Mouse (Mus musculus): Measurements from ENCODE around the gene Glt6d1. TPM values are rescaled to one million over a fixed set of nuclear protein-coding genes. Genes with fewer than 3 reads are reported as not detected.
A peak's percentile ranks its signal among the peaks of the same experiment; 100 is the strongest.
"Not testable (repeated sequence)": the region's sequence is repeated elsewhere in the genome, so short reads cannot be mapped to it uniquely, and the experiment has no call there.

Glt6d1 gene
- polyA plus RNA-seq (2015; fragmentation: Nextera tagmentation; extraction: Ambion mirVana): not detected in 2 replicates

DNA sequence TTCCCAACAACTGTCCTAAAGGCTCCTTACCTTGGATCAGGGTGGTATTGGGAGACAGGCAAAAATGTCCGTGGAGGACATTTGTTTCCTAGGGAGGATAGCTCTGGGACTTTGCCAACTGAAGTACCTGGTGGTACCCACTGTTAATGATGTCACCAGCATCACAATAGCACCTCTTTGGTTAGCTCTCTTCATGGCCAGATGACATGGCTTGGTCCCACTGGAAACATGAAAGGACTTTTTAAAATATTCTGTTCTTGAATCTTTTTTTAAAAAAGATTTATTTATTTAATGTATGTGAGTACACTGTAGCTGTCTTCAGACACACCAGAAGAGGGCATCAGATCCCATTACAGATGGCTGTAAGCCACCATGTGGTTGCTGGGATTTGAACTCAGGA lies at the start of gene Glt6d1:
Gene Glt6d1, minus strand, starts transcription at position 101 of the 400 bp plus-strand sequence.
- not testable (repeated sequence) for H3K4me2 ChIP-seq (replicated peaks; ENCODE audit: low read depth, low read length); H3K36me3 ChIP-seq (ENCODE audit: insufficient read depth, low read length); H3K4me1 ChIP-seq (ENCODE audit: insufficient read depth, low read length); H3K27me3 ChIP-seq (ENCODE audit: insufficient read depth, low read length); H3K27ac ChIP-seq (ENCODE audit: low read length); H3K9me3 ChIP-seq (ENCODE audit: low read length); H3K9ac ChIP-seq (replicated peaks; ENCODE audit: low read length); ATAC-seq (ENCODE audit: low FRiP score, low TSS enrichment); H3K4me3 ChIP-seq (ENCODE audit: low read length)
- 61% methylated on average over 1 of the region's 1 CpGs for WGBS

DNA sequence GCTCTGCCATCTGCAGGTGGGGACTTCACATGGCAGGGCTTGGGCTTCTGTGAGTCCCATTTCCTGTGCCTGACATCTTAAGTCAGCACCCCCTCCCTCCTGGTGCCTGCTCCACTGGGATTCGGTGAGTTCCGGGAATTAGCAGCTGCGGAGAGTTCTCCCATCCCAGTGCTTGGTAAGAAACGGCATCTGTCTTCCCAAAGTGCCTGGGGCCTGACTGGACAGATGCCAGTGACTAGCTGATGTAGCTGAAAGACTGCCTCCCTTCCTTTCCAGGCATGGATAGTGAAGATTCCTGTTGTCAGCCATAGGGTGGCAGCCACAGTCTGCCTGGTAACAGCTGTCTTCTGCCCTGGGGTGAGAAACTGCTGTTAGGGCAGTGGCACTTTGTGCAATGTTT lies 49.8 kb upstream of the Glt6d1 start:
- no peak for ATAC-seq (ENCODE audit: low FRiP score, low TSS enrichment)
- WGBS: 9% methylated on average over 4 of the region's 4 CpGs
- Histone ChIP-seq H3K4me3 (ENCODE audit: low read length) (no peak overlapping the region), H3K27ac (ENCODE audit: low read length) (no peak overlapping the region), H3K9ac (replicated peaks; ENCODE audit: low read length) (no peak overlapping the region), H3K9me3 (ENCODE audit: low read length) (no peaks in the 10 kb centered on the region), H3K27me3 (ENCODE audit: insufficient read depth, low read length) (peaks cover 25% of the 10 kb centered on the region), H3K4me2 (replicated peaks; ENCODE audit: low read depth, low read length) (no peak overlapping the region), H3K36me3 (ENCODE audit: insufficient read depth, low read length) (no peaks in the 10 kb centered on the region), H3K4me1 (ENCODE audit: insufficient read depth, low read length) (peaks cover 14% of the 10 kb centered on the region)

DNA sequence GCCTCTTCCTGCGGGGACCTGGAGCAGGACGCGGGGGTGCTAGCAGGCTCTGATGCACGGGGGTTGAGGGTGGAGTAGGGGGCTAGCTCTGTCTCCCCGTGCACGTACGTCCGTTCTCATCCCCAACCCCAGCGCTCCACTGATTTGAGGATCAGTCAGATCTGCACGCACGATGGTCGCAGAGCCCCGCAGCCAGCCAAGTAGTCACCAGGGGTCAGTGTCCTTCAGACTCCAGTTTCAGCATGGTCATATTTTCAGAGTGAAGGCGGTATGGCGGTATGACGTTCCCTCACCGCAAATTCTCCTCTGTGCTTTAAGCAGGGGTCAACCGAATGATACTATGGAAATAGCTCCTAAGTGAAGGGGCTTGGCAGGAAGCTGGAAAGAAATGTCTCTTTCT lies 48.6 kb upstream of the Glt6d1 start:
- Histone ChIP-seq H3K4me1 (ENCODE audit: insufficient read depth, low read length) (peaks cover 14% of the 10 kb centered on the region), H3K27ac (ENCODE audit: low read length) (no peak overlapping the region), H3K36me3 (ENCODE audit: insufficient read depth, low read length) (no peaks in the 10 kb centered on the region), H3K27me3 (ENCODE audit: insufficient read depth, low read length) (peaks cover 25% of the 10 kb centered on the region), H3K9ac (replicated peaks; ENCODE audit: low read length) (no peak overlapping the region), H3K4me2 (replicated peaks; ENCODE audit: low read depth, low read length) (peak overlapping the region; percentile 97), H3K4me3 (ENCODE audit: low read length) (peak overlapping the region; percentile 55), H3K9me3 (ENCODE audit: low read length) (no peaks in the 10 kb centered on the region)
- 4% methylated on average over 18 of the region's 18 CpGs for WGBS
- peak; percentile 17; the same call in 1 of the 2 replicates for ATAC-seq (ENCODE audit: low FRiP score, low TSS enrichment)

DNA sequence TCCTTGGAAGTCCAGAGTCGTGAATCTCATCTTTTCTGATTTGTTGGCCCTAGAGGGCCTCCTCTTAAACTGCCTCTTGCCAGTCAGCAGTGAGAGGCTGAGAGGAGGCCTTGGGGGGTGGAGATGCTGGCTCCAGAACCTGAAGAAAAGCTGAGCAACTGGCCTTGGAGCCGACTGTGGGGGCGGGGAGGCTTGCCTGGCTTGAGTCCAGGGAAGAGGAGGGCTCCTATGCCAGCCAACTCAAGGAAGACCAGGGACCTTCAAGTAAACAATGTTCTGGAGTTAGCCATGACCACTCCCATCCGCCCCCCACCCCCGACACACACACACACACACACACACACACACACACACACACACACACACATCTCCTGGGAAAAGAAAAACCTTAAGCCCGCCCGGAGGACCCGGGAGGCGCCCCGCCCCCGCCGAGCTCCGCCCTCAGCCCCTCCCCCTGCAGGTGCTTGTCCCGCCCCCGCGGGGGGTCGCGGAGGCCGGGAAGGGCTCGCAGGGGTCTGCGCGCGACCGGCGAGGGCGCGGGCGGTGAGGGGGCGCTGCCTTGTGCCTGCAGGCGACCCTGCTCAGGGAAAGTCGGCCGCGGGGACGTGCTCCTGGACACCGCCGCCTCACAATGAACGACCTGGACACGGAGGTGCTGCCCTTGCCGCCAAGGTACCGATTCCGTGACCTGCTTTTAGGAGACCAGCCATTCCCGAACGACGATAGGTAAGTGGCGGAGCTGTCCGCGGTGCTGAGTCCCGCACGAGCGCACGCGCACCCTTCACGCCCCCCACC lies 47.9 kb upstream of the Glt6d1 start, which contains the start of gene Kcnt1:
Gene Kcnt1, plus strand, starts transcription at position 398 of the 795 bp plus-strand sequence.
- Histone ChIP-seq H3K27ac (ENCODE audit: low read length) (no peak within 1 kb of the TSS), H3K27me3 (ENCODE audit: insufficient read depth, low read length) (peaks cover 25% of the 10 kb centered on the region), H3K9ac (replicated peaks; ENCODE audit: low read length) (0 out of 2 replicates have a peak within 1 kb of the TSS, but pooled peaks have one; percentile 46), H3K36me3 (ENCODE audit: insufficient read depth, low read length) (no peaks in the 10 kb centered on the region), H3K4me3 (ENCODE audit: low read length) (peak within 1 kb of the TSS; percentile 55), H3K4me1 (ENCODE audit: insufficient read depth, low read length) (peaks cover 14% of the 10 kb centered on the region), H3K9me3 (ENCODE audit: low read length) (no peaks in the 10 kb centered on the region), H3K4me2 (replicated peaks; ENCODE audit: low read depth, low read length) (peak within 1 kb of the TSS; percentile 97)
- ATAC-seq (ENCODE audit: low FRiP score, low TSS enrichment): peak; percentile 29; the same call in 1 of the 2 replicates
- 1% methylated on average over 51 of the region's 53 CpGs for WGBS

DNA sequence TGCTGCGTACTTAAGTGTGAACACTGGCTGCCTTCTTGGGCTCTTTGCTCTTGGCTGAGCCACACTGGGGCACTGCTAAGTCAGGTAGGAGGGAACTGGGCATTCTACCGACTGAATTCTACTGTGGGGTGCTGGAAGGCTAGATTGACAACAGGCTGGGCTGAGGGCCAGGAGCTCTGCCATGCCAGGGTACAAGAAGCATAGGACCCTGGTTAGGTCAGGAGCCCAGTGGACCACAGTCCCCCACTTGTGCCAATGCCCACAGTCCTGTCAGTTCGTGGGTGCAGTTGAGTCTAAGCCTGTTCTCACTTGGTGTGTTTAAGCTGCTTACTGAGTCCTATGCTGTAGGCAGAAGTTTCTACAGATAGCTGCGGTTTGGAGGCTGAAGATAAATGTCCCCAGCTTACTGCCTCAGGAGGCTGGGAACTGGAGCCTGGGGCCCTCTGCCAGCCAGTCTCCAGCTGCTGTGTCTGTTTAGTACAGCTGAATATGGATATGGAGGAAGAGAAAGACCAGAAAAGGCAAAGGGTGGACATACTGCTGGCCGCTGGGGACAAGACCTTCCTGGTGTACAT lies 47.1 kb upstream of the Glt6d1 start:
- no peak for ATAC-seq (ENCODE audit: low FRiP score, low TSS enrichment)
- Histone ChIP-seq H3K27me3 (ENCODE audit: insufficient read depth, low read length) (peaks cover 25% of the 10 kb centered on the region), H3K4me2 (replicated peaks; ENCODE audit: low read depth, low read length) (peak overlapping the region; percentile 97), H3K4me3 (ENCODE audit: low read length) (no peak overlapping the region; the same call in 1 of the 2 replicates), H3K4me1 (ENCODE audit: insufficient read depth, low read length) (peaks cover 14% of the 10 kb centered on the region), H3K36me3 (ENCODE audit: insufficient read depth, low read length) (no peaks in the 10 kb centered on the region), H3K27ac (ENCODE audit: low read length) (no peak overlapping the region), H3K9ac (replicated peaks; ENCODE audit: low read length) (no peak overlapping the region), H3K9me3 (ENCODE audit: low read length) (no peaks in the 10 kb centered on the region)
- 61% methylated on average over 5 of the region's 5 CpGs for WGBS

DNA sequence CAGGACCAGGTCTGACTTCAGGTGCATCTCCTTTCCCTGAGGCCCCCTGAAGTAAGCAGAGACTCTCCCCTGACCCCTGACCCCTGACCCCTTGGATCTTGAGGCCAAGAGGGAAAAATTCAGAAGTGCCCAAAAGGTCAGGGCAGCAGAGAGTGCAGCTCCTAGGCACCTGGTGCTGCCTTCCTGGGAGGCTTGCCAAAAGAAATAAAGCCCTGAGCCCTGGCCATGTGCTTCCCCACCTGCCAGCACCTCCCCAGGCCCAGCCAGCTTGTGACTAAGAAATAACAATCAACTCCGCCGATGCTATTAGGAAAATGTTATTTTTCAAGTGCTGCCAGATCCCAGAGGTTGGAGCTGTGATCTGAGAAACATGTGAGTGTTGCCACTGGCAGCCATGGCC lies 46.4 kb upstream of the Glt6d1 start:
- Histone ChIP-seq H3K9me3 (ENCODE audit: low read length) (no peaks in the 10 kb centered on the region), H3K4me3 (ENCODE audit: low read length) (no peak overlapping the region), H3K9ac (replicated peaks; ENCODE audit: low read length) (no peak overlapping the region), H3K4me2 (replicated peaks; ENCODE audit: low read depth, low read length) (no peak overlapping the region), H3K27ac (ENCODE audit: low read length) (no peak overlapping the region), H3K4me1 (ENCODE audit: insufficient read depth, low read length) (peaks cover 14% of the 10 kb centered on the region), H3K36me3 (ENCODE audit: insufficient read depth, low read length) (no peaks in the 10 kb centered on the region), H3K27me3 (ENCODE audit: insufficient read depth, low read length) (peaks cover 25% of the 10 kb centered on the region)
- ATAC-seq (ENCODE audit: low FRiP score, low TSS enrichment): no peak
- WGBS: 45% methylated on average over 2 of the region's 2 CpGs

DNA sequence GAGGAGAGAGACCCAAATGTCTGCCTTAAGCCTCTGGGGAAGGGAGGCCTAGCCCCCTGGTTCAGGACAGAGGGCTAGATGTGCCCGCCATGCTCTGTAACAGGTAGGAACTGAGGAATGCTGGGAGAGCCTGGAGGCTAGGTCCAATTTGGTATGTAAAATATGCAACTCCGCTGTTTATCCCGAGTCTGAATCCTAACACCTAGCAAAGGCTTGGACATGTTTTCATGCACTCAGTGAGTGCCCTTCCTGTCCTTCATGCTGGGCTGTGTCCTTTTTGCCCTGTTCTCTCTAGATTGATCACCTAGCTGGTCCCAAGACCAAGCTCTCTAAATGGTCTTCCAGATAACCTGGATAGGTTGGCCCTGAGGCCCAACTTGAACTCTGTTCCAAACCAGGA lies 44.2 kb upstream of the Glt6d1 start:
- ATAC-seq (ENCODE audit: low FRiP score, low TSS enrichment): no peak

DNA sequence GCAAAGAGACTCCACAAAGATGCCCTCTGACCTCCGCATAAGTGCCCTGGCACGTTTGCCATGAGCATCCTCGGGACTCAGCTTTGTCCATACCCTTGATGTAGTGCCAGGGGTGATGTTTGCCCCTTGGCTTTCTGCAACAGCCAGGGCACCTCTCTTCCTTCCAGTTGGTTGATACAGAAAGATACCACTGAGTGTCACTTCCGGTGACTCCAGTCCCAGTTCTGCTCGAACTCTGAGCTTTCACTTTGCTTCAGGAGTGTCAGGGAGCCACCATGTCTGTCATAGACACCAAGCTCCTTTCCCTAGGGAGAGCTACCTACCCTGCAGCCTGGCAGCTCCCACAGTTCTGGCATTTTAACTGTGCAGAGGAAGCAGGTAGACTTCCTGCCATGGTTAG lies 38.4 kb upstream of the Glt6d1 start:
- Histone ChIP-seq H3K4me1 (ENCODE audit: insufficient read depth, low read length) (no peaks in the 10 kb centered on the region), H3K4me3 (ENCODE audit: low read length) (no peak overlapping the region), H3K4me2 (replicated peaks; ENCODE audit: low read depth, low read length) (no peak overlapping the region), H3K27me3 (ENCODE audit: insufficient read depth, low read length) (no peaks in the 10 kb centered on the region), H3K27ac (ENCODE audit: low read length) (no peak overlapping the region), H3K9ac (replicated peaks; ENCODE audit: low read length) (no peak overlapping the region), H3K9me3 (ENCODE audit: low read length) (peaks cover 5% of the 10 kb centered on the region; the same call in 1 of the 2 replicates), H3K36me3 (ENCODE audit: insufficient read depth, low read length) (no peaks in the 10 kb centered on the region)
- WGBS: 80% methylated on average over 5 of the region's 5 CpGs
- ATAC-seq (ENCODE audit: low FRiP score, low TSS enrichment): no peak

More for the DNA sequence above, 44.2 kb upstream of the Glt6d1 start:
- H3K27ac ChIP-seq (ENCODE audit: low read length): no peak overlapping the region
- WGBS: 87% methylated on average over 3 of the region's 3 CpGs
- H3K9me3 ChIP-seq (ENCODE audit: low read length): no peaks in the 10 kb centered on the region
- H3K4me3 ChIP-seq (ENCODE audit: low read length): no peak overlapping the region
- no peak overlapping the region for H3K4me2 ChIP-seq (replicated peaks; ENCODE audit: low read depth, low read length)
- peaks cover 19% of the 10 kb centered on the region for H3K27me3 ChIP-seq (ENCODE audit: insufficient read depth, low read length)
- H3K9ac ChIP-seq (replicated peaks; ENCODE audit: low read length): no peak overlapping the region
- H3K4me1 ChIP-seq (ENCODE audit: insufficient read depth, low read length): peaks cover 14% of the 10 kb centered on the region
- H3K36me3 ChIP-seq (ENCODE audit: insufficient read depth, low read length): no peaks in the 10 kb centered on the region

DNA sequence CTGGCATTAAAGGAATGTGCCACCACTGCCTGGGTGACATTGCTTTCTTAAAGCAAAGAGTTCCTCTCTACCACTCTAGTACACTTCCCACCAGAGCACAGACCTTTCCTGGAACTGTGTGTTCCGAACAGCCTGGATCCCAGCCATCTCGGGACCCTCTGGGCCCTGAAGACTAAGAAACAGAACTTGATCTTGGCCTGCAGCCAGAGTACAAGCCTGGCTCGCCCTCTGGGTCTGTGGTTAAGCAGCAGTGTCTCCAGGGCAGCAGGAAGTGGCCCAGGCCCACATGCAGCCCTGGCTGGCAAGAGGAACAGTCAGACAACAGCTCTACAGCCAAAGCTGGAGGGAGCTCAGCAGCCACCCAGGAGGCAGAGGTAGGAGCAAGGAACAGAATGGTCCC lies 37.0 kb upstream of the Glt6d1 start:
- peaks cover 5% of the 10 kb centered on the region; the same call in 1 of the 2 replicates for H3K9me3 ChIP-seq (ENCODE audit: low read length)
- ATAC-seq (ENCODE audit: low FRiP score, low TSS enrichment): no peak
- H3K27ac ChIP-seq (ENCODE audit: low read length): no peak overlapping the region
- H3K4me2 ChIP-seq (replicated peaks; ENCODE audit: low read depth, low read length): no peak overlapping the region
- no peak overlapping the region for H3K9ac ChIP-seq (replicated peaks; ENCODE audit: low read length)
- WGBS: 57% methylated on average over 3 of the region's 3 CpGs
- H3K4me3 ChIP-seq (ENCODE audit: low read length): no peak overlapping the region
- no peaks in the 10 kb centered on the region for H3K4me1 ChIP-seq (ENCODE audit: insufficient read depth, low read length)
- no peaks in the 10 kb centered on the region for H3K36me3 ChIP-seq (ENCODE audit: insufficient read depth, low read length)
- no peaks in the 10 kb centered on the region for H3K27me3 ChIP-seq (ENCODE audit: insufficient read depth, low read length)

DNA sequence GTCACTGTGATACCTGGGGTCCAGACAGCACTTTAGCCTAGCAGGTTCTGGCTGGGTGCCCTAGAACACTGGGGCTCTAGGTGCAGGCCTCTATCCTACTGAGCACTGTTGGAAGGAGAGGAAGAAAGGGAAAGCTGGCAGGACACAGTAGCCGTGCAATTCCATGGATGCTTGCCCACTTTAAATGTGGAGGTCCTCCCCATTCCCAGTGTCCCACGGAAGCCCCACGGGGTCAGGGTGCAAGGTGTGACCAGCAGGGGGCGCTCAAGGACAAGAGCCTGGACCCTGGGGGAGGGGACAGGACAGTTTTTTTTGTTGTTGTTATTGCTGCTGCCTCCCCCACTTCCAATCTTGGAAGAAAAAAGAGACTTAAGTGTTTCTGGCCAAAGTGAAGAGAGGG lies 34.7 kb upstream of the Glt6d1 start:
- ATAC-seq (ENCODE audit: low FRiP score, low TSS enrichment): no peak
- Histone ChIP-seq H3K27ac (ENCODE audit: low read length) (no peak overlapping the region), H3K4me2 (replicated peaks; ENCODE audit: low read depth, low read length) (no peak overlapping the region), H3K9ac (replicated peaks; ENCODE audit: low read length) (no peak overlapping the region), H3K36me3 (ENCODE audit: insufficient read depth, low read length) (no peaks in the 10 kb centered on the region), H3K4me1 (ENCODE audit: insufficient read depth, low read length) (no peaks in the 10 kb centered on the region), H3K27me3 (ENCODE audit: insufficient read depth, low read length) (no peaks in the 10 kb centered on the region), H3K9me3 (ENCODE audit: low read length) (peaks cover 5% of the 10 kb centered on the region; the same call in 1 of the 2 replicates), H3K4me3 (ENCODE audit: low read length) (no peak overlapping the region)
- 14% methylated on average over 4 of the region's 4 CpGs for WGBS

Data from kidney, embryonic 16.5 days (tissue).